Mouse (Mus musculus): ENCODE results near the gene Adgrb3.

GRCm38 (mm10) chr1:25495202-25495914 lies 334.1 kb downstream of the Adgrb3 start:
- TF ChIP-seq CTCF (IDR thresholded peaks at IDR 0.05; ENCODE audit: insufficient read depth, low read depth, low read length) (no peak), POLR2A (IDR thresholded peaks at IDR 0.05; ENCODE audit: insufficient read depth, low read depth, low read length) (no peak)

Measured in olfactory bulb, adult 2 months (tissue).